Mouse (Mus musculus): ENCODE measurements around the gene Gm39566. TPM values are rescaled to one million over a fixed set of nuclear protein-coding genes. Genes with fewer than 3 reads are reported as not detected.

Gene Gm39566
- polyA plus RNA-seq, 1 experiment from 2014 or later: not detected

DNA sequence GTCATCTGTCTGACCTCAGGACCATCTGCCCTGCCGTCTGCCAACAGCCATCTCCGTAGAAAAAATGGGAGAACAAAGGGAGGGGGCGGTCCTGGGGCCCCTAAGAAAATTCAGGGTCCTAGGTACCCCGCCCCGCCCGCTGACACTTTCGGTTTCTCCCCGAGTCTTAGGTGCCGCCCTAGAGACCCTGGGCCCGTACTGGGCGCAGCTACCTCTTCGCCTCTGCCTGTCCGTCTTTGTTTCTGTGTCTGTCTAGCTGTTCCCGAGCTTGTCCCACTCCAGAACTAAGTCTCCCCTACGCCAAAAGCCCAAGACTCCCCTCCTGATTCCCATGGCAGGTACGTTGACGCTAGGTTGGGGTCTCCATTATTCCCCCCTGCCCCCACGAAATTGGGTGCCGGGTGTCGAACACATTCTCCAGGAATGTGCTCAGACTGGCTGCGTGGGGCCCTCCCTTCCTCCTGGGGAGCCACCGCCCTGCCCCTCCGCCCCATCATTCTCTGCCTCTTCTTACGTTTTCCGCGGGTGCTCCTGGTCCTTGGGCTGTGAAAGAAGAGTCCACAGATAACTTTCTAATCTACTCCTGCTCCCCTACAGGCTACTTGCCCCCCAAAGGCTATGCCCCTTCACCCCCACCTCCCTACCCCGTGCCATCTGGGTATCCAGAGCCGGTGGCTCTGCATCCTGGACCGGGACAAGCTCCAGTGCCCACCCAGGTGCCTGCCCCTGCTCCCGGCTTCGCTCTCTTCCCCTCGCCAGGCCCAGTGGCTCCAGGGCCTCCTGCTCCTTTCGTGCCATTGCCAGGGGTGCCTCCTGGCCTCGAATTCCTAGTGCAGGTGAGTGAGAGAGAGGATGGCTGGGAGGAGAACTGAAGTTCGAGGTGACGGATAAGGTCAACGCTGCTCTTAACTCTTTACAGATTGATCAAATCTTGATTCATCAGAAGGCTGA is 31.9 kb upstream of the Gm39566 start:
- peak; percentile 44 for ATAC-seq (ENCODE audit: insufficient read depth, low FRiP score, low read depth)
- H3K9me3 ChIP-seq: no peaks in the 10 kb centered on the region
- H3K27me3 ChIP-seq (replicated peaks): no peaks in the 10 kb centered on the region
- peak overlapping the region; percentile 72 for H3K4me3 ChIP-seq (replicated peaks)
- H3K9ac ChIP-seq: peak overlapping the region; percentile 59
- peak overlapping the region; percentile 93 for H3K27ac ChIP-seq
- 10% methylated on average over 37 of the region's 37 CpGs for WGBS
- peak overlapping the region; percentile 84 for H3K4me2 ChIP-seq
- H3K36me3 ChIP-seq: peaks cover 37% of the 10 kb centered on the region
- H3K4me1 ChIP-seq: peaks cover 20% of the 10 kb centered on the region

- Histone ChIP-seq H3K4me3 (replicated peaks) (peak within 1 kb of the TSS; percentile 72), H3K4me1 (peaks cover 20% of the 10 kb centered on the region), H3K27ac (peak within 1 kb of the TSS; percentile 93), H3K9ac (peak within 1 kb of the TSS; percentile 59), H3K4me2 (peak within 1 kb of the TSS; percentile 84), H3K9me3 (no peaks in the 10 kb centered on the region), H3K36me3 (peaks cover 33% of the 10 kb centered on the region), H3K27me3 (replicated peaks) (no peaks in the 10 kb centered on the region)
- WGBS: under 1% methylated on average over 38 of the region's 38 CpGs
- ATAC-seq (ENCODE audit: insufficient read depth, low FRiP score, low read depth): peak; percentile 92
Observed at GRCm38 (mm10) chr11:69846198-69846680, 31.1 kb upstream of the Gm39566 start, which contains the start of gene Plscr3. TSS of gene Plscr3 (plus strand) at chr11:69846376.

- peaks cover 3% of the 10 kb centered on the region; the same call in 1 of the 2 replicates for H3K27me3 ChIP-seq (replicated peaks)
- no peaks in the 10 kb centered on the region for H3K9me3 ChIP-seq
Observed at GRCm38 (mm10) chr11:69838714-69839104, 23.6 kb upstream of the Gm39566 start.

DNA sequence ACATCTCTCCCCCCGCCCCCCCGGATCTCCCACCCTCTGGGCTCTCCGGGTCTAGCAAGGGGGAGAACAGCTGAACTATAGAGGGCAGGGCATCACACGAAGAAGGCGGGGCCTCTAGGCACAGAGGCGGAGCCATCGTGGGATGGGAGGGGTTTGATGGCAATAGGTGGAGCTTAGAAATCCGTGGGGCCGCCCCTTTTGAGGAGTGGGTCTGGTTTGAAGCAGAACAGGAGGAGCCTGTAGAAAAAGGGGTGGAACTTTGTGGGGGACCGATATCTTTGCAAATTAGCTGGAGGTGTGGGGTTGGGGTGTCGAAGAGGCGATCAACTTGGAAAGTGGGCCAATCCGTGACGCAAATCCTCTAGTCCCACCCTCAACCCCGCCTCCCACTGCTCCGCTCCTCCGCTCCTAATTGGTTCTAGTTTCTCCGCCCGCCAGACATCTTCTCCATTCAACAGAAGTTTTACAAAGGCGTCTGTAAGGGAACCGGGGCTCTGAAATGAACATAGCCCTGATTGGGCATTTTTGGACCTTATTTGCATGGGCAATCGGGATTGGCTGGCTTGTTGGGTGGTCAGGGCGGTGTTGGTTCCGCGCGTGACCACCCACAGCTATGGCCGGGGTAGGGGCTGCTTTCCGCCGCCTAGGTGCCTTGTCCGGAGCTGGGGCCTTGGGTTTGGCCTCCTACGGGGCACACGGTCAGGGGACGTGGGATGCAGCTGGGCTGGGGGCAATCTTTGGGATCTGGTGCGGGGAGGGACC is 23.0 kb upstream of the Gm39566 start, which contains the start of gene Tmem256:
Gene Tmem256, plus strand, starts transcription at position 563 of the 762 bp plus-strand sequence.
- Histone ChIP-seq H3K36me3 (no peaks in the 10 kb centered on the region), H3K27ac (peak within 1 kb of the TSS; percentile 91), H3K4me3 (replicated peaks) (peak within 1 kb of the TSS; percentile 77), H3K9ac (peak within 1 kb of the TSS; percentile 73), H3K4me1 (peaks cover 37% of the 10 kb centered on the region), H3K4me2 (peak within 1 kb of the TSS; percentile 91), H3K9me3 (no peaks in the 10 kb centered on the region), H3K27me3 (replicated peaks) (peaks cover 3% of the 10 kb centered on the region; the same call in 1 of the 2 replicates)
- peak; percentile 89 for ATAC-seq (ENCODE audit: insufficient read depth, low FRiP score, low read depth)
- WGBS: 0% methylated on average over 34 of the region's 34 CpGs

More at GRCm38 (mm10) chr11:69838714-69839104, 23.6 kb upstream of the Gm39566 start:
- WGBS: under 1% methylated on average over 7 of the region's 7 CpGs
- peak overlapping the region; percentile 91 for H3K27ac ChIP-seq
- peak overlapping the region; percentile 91 for H3K4me2 ChIP-seq
- H3K36me3 ChIP-seq: no peaks in the 10 kb centered on the region
- H3K9ac ChIP-seq: peak overlapping the region; percentile 73
- peak overlapping the region; percentile 77 for H3K4me3 ChIP-seq (replicated peaks)
- no peak for ATAC-seq (ENCODE audit: insufficient read depth, low FRiP score, low read depth)
- H3K4me1 ChIP-seq: peaks cover 34% of the 10 kb centered on the region

DNA sequence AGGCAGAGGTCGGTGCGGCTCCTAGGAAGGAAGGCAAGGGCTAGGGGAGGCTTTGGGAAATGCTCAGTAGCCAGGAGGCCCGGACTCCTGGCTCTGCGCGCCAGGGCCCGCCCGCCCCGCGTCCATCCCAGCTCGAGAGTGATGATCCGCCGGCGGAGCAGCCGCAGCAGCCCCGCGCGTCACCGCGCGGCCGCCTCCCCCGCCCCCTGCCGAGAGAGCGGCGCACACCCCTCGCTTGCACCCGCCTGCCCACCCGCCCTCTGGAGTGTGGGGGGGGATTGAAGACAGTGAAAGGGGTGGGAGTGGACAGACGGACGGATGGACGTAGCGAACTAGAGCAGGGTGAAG is 22.5 kb upstream of the Gm39566 start, which contains the start of gene Nlgn2:
Gene Nlgn2, minus strand, starts transcription at position 181 of the 348 bp plus-strand sequence.
- peak within 1 kb of the TSS; percentile 73 for H3K9ac ChIP-seq
- peaks cover 3% of the 10 kb centered on the region; the same call in 1 of the 2 replicates for H3K27me3 ChIP-seq (replicated peaks)
- H3K36me3 ChIP-seq: no peaks in the 10 kb centered on the region
- no peaks in the 10 kb centered on the region for H3K9me3 ChIP-seq
- no peak; the same call in 1 of the 2 replicates for ATAC-seq (ENCODE audit: insufficient read depth, low FRiP score, low read depth)
- H3K27ac ChIP-seq: peak within 1 kb of the TSS; percentile 91
- WGBS: under 1% methylated on average over 32 of the region's 32 CpGs
- H3K4me1 ChIP-seq: peaks cover 37% of the 10 kb centered on the region
- H3K4me2 ChIP-seq: peak within 1 kb of the TSS; percentile 91
- peak within 1 kb of the TSS; percentile 77 for H3K4me3 ChIP-seq (replicated peaks)

DNA sequence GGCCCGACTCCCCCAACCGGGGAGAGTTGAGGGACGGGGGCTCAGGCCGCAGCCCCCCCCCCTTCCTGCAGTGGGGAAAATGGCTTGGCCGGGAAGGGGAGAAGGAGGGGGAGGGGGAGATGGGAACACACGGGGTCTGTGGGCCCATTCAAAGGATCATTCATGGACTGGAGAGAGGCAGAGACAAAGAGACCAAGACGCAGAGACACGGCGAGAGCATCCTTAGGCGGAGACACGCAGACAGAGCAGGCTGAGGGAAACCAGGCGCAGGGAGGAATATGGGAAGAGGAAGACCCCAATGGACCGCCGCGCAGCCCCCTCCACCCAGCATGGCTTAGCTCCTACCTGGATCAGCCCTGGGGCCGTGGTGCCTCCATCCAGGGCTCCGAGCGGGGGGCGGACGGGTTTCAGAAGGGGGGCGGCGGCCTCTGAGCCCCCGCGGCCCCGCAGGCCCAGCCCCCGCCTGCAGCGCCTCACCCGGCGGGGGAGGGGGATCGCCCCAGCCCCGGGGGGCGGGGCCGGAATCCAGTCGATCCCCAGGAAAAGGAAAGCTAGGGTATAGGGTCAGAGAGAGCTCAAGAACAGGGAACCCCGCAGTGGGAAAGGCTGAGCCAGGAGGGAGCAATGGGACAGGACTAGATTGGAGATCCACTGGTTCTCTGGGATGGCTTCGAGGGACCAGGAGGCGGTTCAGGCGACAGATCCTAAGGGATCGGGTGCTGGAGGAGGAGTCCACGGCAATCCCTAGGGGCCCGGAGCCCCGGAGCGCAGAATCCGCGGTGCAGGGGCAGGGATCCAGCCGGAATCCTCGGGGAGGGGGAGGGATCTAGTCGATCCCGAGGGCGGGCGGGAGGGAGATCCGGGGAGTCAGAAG is 21.8 kb upstream of the Gm39566 start:
- H3K4me2 ChIP-seq: peak overlapping the region; percentile 91
- no peak for ATAC-seq (ENCODE audit: insufficient read depth, low FRiP score, low read depth)
- H3K36me3 ChIP-seq: no peaks in the 10 kb centered on the region
- H3K27me3 ChIP-seq (replicated peaks): peaks cover 3% of the 10 kb centered on the region; the same call in 1 of the 2 replicates
- peak overlapping the region; percentile 62 for H3K9ac ChIP-seq
- H3K9me3 ChIP-seq: no peaks in the 10 kb centered on the region
- peak overlapping the region; percentile 91 for H3K27ac ChIP-seq
- 2% methylated on average over 40 of the region's 52 CpGs for WGBS
- peaks cover 37% of the 10 kb centered on the region for H3K4me1 ChIP-seq
- peak overlapping the region; percentile 77 for H3K4me3 ChIP-seq (replicated peaks)

GRCm38 (mm10) chr11:69835966-69836335 is 20.9 kb upstream of the Gm39566 start:
- Histone ChIP-seq H3K4me2 (peak overlapping the region; percentile 91), H3K9ac (no peak overlapping the region), H3K27me3 (replicated peaks) (peaks cover 3% of the 10 kb centered on the region; the same call in 1 of the 2 replicates), H3K4me1 (peaks cover 37% of the 10 kb centered on the region), H3K9me3 (no peaks in the 10 kb centered on the region), H3K36me3 (no peaks in the 10 kb centered on the region), H3K27ac (no peak overlapping the region), H3K4me3 (replicated peaks) (peak overlapping the region; percentile 77)
- no peak for ATAC-seq (ENCODE audit: insufficient read depth, low FRiP score, low read depth)
- WGBS: 28% methylated on average over 4 of the region's 4 CpGs

- no peak for ATAC-seq (ENCODE audit: insufficient read depth, low FRiP score, low read depth)
- Histone ChIP-seq H3K4me3 (replicated peaks) (peak overlapping the region; percentile 77), H3K4me1 (peaks cover 37% of the 10 kb centered on the region), H3K4me2 (peak overlapping the region; percentile 91), H3K27ac (no peak overlapping the region), H3K9me3 (no peaks in the 10 kb centered on the region), H3K27me3 (replicated peaks) (peaks cover 3% of the 10 kb centered on the region; the same call in 1 of the 2 replicates), H3K9ac (no peak overlapping the region), H3K36me3 (no peaks in the 10 kb centered on the region)
- 23% methylated on average over 9 of the region's 9 CpGs for WGBS
Observed at GRCm38 (mm10) chr11:69835326-69835965, 20.3 kb upstream of the Gm39566 start.

GRCm38 (mm10) chr11:69834001-69834549 is 19.0 kb upstream of the Gm39566 start:
- Histone ChIP-seq H3K27me3 (replicated peaks) (peaks cover 3% of the 10 kb centered on the region; the same call in 1 of the 2 replicates), H3K4me1 (peaks cover 36% of the 10 kb centered on the region), H3K4me3 (replicated peaks) (peak overlapping the region; percentile 41), H3K9me3 (no peaks in the 10 kb centered on the region), H3K27ac (no peak overlapping the region), H3K9ac (0 out of 2 replicates have a peak overlapping the region, but pooled peaks have one; percentile 0), H3K4me2 (peak overlapping the region; percentile 91), H3K36me3 (no peaks in the 10 kb centered on the region)
- 8% methylated on average over 42 of the region's 48 CpGs for WGBS
- ATAC-seq (ENCODE audit: insufficient read depth, low FRiP score, low read depth): no peak

DNA sequence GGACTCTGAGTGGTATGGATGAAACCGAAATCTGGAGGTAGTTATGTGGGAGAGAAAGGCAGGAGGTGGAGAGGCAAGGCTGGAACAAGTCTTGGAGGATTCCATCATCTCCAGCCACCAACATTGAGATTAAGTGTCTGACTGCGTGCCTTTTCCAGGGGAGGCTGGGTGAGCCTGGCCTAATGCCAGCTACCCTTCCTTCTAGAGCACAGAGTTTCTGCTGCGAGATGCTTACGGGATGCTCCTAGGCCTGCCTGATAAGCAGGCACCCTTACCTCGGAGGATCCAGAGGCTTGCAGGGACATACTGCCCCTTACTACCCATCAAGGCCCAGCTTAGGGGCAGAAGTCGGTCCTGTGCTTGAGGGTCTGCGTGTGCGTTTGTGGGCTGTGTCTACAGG is 18.5 kb upstream of the Gm39566 start:
- 60% methylated on average over 8 of the region's 8 CpGs for WGBS
- Histone ChIP-seq H3K27ac (no peak overlapping the region), H3K4me1 (peaks cover 33% of the 10 kb centered on the region), H3K9ac (0 out of 2 replicates have a peak overlapping the region, but pooled peaks have one; percentile 0), H3K4me3 (replicated peaks) (peak overlapping the region; percentile 41), H3K4me2 (peak overlapping the region; percentile 91), H3K36me3 (no peaks in the 10 kb centered on the region), H3K9me3 (no peaks in the 10 kb centered on the region), H3K27me3 (replicated peaks) (peaks cover 3% of the 10 kb centered on the region; the same call in 1 of the 2 replicates)
- ATAC-seq (ENCODE audit: insufficient read depth, low FRiP score, low read depth): no peak
